Mouse (Mus musculus) limb, embryonic 11.5 days (tissue): ENCODE measurements at regions not wholly inside any gene's neighbourhood (a gene's known extent, or its start where the extent isn't known, plus 50 kb on each side); places are given as distances from the start of the nearest gene placed in this dataset.

Experiments used
- ATAC-seq: fragments of 200-750 bp; cut with Nextera tagmentation; 2 replicates; pipeline ENCODE4 v1.8.0; 2017; ENCODE audit warnings: low read depth; ENCODE audit not compliant: insufficient number of reproducible peaks, low FRiP score, low TSS enrichment
- DNase-seq: peaks from one replicate; pipeline ENCODE4 v3.0.0-alpha.2; 2015; ENCODE audit warnings: low spot score
- H3K27ac ChIP-seq: fragments of 300-500 bp; sonication (generic); replicated peaks from 2 replicates; pipeline ENCODE4 v1.5.1; 2014; ENCODE audit warnings: low read depth, mild to moderate bottlenecking, low read length
- H3K27me3 ChIP-seq: fragments of 300-500 bp; sonication (generic); 2 replicates; pipeline ENCODE4 v1.6.1; 2014; ENCODE audit warnings: mild to moderate bottlenecking, low read length, mixed read lengths; ENCODE audit not compliant: control insufficient read depth, insufficient read depth
- H3K36me3 ChIP-seq: fragments of 300-500 bp; sonication (generic); 2 replicates; pipeline ENCODE4 v1.6.1; 2014; ENCODE audit warnings: mild to moderate bottlenecking, low read length, moderate library complexity, mixed read lengths; ENCODE audit not compliant: control insufficient read depth, insufficient read depth
- H3K4me1 ChIP-seq: fragments of 300-500 bp; sonication (generic); 2 replicates; pipeline ENCODE4 v1.6.1; 2014; ENCODE audit warnings: low read length, mixed read lengths; ENCODE audit not compliant: control insufficient read depth, insufficient read depth
- H3K4me2 ChIP-seq: fragments of 300-500 bp; sonication (generic); 2 replicates; pipeline ENCODE4 v1.6.1; 2014; ENCODE audit warnings: low read depth, mild to moderate bottlenecking, moderate library complexity; ENCODE audit not compliant: severe bottlenecking
- H3K4me3 ChIP-seq: fragments of 300-500 bp; sonication (generic); 2 replicates; pipeline ENCODE4 v1.5.1; 2014; ENCODE audit warnings: low read depth, low read length
- H3K9ac ChIP-seq: fragments of 300-500 bp; sonication (generic); 2 replicates; pipeline ENCODE4 v1.6.1; 2014; ENCODE audit warnings: mild to moderate bottlenecking, low read length
- H3K9me3 ChIP-seq: fragments of 300-500 bp; sonication (generic); 2 replicates; pipeline ENCODE4 v1.6.1; 2016; ENCODE audit warnings: low read length; ENCODE audit not compliant: control insufficient read depth
- WGBS: fragments of 180-500 bp; shearing (Covaris S2); extraction: QIAGEN DNeasy Blood & Tissue Kit; methylation state at CpG from one replicate; pipeline ENCODE4 v1.1.7; 2014; 5-methylcytosine and 5-hydroxymethylcytosine counted together

DNA sequence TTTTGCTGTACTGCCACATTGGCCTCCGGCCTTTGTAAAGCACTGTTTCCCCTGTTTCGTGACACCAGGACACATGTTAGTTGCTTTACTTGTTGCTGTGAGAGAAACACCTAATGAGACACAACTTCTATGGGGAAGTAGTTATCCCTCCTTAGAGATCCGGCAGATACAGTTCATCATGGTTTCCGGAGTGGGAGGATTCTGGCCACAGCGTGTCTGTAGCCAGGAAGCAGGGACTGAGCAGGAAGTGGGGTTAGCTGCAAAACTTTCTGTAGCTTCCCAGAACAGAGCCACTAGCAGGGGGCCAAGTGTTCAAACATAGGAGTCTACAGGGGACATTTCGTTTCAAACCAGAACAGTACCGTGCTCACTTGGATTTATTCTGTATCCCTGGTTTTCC lies 88.2 kb downstream of the Emp1 start:
- no peak for DNase-seq

DNA sequence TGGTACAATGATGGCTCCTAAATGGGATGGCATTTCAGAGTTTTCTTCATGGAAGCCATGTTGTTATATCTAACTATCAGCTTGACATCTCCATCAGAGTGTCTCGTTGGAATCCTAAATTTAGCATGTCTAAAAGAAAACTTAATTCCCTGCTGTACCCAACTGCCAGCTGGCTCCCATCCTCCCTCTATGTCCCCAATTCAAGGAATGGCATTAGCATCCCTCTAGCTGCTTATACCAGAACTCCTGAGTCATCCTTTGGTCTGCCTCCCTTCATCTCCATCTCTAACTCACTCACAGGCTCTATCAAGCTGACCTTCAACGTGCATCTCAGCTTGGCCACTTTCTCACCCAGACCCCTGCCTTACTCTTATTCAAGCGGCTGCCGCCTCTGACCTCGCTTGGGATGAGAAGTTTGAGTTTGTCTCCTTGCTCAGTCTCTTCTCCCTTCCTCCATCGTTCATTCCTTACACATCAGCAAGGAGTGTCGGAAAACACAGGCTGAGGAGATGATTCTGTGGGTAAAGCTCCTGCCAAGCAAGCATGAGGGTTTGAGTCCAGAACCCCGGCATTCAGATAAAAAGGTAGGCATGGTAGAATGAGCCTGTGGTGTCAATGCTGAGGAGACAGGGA lies 88.9 kb downstream of the Emp1 start:
- H3K9ac ChIP-seq = no peak overlapping the region
- no peaks in the 10 kb centered on the region for H3K4me1 ChIP-seq
- H3K27ac ChIP-seq = no peak overlapping the region
- ATAC-seq (no peak), DNase-seq (no peak)
- no peaks in the 10 kb centered on the region for H3K36me3 ChIP-seq
- H3K4me2 ChIP-seq = no peak overlapping the region
- H3K27me3 ChIP-seq = no peaks in the 10 kb centered on the region
- no peak overlapping the region for H3K4me3 ChIP-seq
- WGBS = 88% methylated on average over 8 of the region's 8 CpGs
- no peaks in the 10 kb centered on the region for H3K9me3 ChIP-seq

More for the DNA sequence above, 88.2 kb downstream of the Emp1 start:
- ATAC-seq = no peak
- Histone ChIP-seq H3K4me1 (no peaks in the 10 kb centered on the region), H3K4me3 (no peak overlapping the region), H3K27me3 (no peaks in the 10 kb centered on the region), H3K36me3 (no peaks in the 10 kb centered on the region), H3K9me3 (no peaks in the 10 kb centered on the region), H3K27ac (no peak overlapping the region), H3K9ac (no peak overlapping the region), H3K4me2 (no peak overlapping the region)
- WGBS = 89% methylated on average over 7 of the region's 7 CpGs

DNA sequence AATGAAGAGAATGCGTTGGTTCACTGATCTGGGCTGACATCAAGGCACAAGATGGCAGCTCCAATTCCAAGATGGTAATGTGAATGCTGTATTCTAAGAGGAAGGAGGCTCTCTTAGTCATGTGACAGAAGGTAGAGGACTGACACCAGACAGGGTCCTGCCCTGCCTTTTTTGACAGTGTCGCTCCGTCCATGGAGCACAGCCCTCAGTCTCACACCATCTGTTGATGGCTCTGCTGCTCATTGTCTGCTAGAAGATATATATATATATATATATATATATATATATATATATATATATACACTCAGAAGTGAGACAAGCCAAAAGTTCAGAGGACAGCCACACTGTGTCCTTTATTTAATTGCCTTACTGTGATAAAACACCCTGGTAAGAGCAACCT lies 90.7 kb downstream of the Emp1 start:
- H3K4me3 ChIP-seq = no peak overlapping the region
- H3K36me3 ChIP-seq = no peaks in the 10 kb centered on the region
- no peaks in the 10 kb centered on the region for H3K4me1 ChIP-seq
- WGBS = 90% methylated on average over 3 of the region's 3 CpGs
- no peak for ATAC-seq
- no peaks in the 10 kb centered on the region for H3K27me3 ChIP-seq
- no peaks in the 10 kb centered on the region for H3K9me3 ChIP-seq
- no peak for DNase-seq
- no peak overlapping the region for H3K4me2 ChIP-seq
- no peak overlapping the region for H3K27ac ChIP-seq
- no peak overlapping the region for H3K9ac ChIP-seq

GRCm38 (mm10) chr6:135472495-135472894 lies 110.2 kb downstream of the Emp1 start:
- Histone ChIP-seq H3K4me1 (no peaks in the 10 kb centered on the region), H3K9me3 (no peaks in the 10 kb centered on the region), H3K27ac (no peak overlapping the region), H3K36me3 (no peaks in the 10 kb centered on the region), H3K27me3 (no peaks in the 10 kb centered on the region), H3K9ac (no peak overlapping the region), H3K4me3 (no peak overlapping the region), H3K4me2 (no peak overlapping the region)
- WGBS = 38% methylated on average over 6 of the region's 6 CpGs
- ATAC-seq (no peak), DNase-seq (no peak)

GRCm38 (mm10) chr6:135473146-135473545 lies 110.8 kb downstream of the Emp1 start:
- WGBS = 90% methylated on average over 4 of the region's 4 CpGs
- no peak for DNase-seq
- no peaks in the 10 kb centered on the region for H3K9me3 ChIP-seq

DNA sequence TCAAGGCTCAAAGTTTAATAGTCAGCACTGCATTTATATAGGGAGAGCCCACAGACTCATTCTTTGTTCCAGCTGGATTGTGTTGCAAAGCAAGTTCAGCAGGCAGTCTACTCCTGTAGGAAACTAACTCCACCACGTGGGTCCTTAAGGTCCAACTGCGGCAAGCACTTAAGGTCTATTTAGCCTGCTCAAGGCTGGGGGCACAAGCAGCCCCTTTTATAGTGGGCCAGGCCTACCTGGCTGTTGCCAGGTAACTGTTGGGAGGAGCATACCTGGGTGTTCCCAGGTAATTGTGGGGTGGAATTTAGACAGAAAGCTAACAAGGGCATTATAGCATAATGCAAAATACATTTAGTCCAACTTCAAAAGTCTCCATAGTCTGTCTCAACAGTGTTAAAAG lies 126.5 kb downstream of the Emp1 start:
- Histone ChIP-seq H3K9ac (no peak overlapping the region), H3K27me3 (no peaks in the 10 kb centered on the region), H3K36me3 (no peaks in the 10 kb centered on the region), H3K9me3 (no peaks in the 10 kb centered on the region), H3K4me3 (no peak overlapping the region), H3K4me1 (no peaks in the 10 kb centered on the region), H3K4me2 (no peak overlapping the region), H3K27ac (no peak overlapping the region)
- 64% methylated on average over 2 of the region's 2 CpGs for WGBS
- ATAC-seq (no peak), DNase-seq (no peak)

More at GRCm38 (mm10) chr6:135473146-135473545, 110.8 kb downstream of the Emp1 start:
- Histone ChIP-seq H3K4me1 (no peaks in the 10 kb centered on the region), H3K27me3 (no peaks in the 10 kb centered on the region), H3K4me2 (no peak overlapping the region), H3K4me3 (no peak overlapping the region), H3K36me3 (no peaks in the 10 kb centered on the region), H3K9ac (no peak overlapping the region), H3K27ac (no peak overlapping the region)
- no peak for ATAC-seq

DNA sequence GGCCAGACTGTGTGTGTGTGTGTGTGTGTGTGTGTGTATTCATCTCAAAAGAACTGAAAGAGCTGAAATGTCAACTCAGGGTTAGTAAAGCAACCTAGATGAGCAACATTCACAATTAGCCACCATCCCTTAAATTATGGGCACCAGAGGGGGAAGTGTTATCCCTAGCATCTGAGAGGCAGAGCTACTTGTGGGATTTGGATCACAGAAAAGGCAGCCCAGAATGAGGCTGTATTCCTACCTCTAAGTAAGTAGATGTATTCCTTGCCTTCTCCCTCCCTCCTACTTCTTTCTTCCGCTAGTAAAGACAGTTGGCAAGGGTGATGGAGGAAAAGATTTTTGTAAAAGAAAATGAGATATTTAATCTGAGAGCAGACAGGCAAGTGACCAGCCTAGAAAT lies 131.6 kb downstream of the Emp1 start:
- Histone ChIP-seq H3K4me3 (no peak overlapping the region), H3K4me1 (no peaks in the 10 kb centered on the region), H3K4me2 (no peak overlapping the region), H3K27ac (no peak overlapping the region), H3K9me3 (no peaks in the 10 kb centered on the region), H3K36me3 (no peaks in the 10 kb centered on the region), H3K9ac (no peak overlapping the region), H3K27me3 (no peaks in the 10 kb centered on the region)
- DNase-seq = no peak
- 92% methylated on average over 1 of the region's 1 CpGs for WGBS
- ATAC-seq = no peak

DNA sequence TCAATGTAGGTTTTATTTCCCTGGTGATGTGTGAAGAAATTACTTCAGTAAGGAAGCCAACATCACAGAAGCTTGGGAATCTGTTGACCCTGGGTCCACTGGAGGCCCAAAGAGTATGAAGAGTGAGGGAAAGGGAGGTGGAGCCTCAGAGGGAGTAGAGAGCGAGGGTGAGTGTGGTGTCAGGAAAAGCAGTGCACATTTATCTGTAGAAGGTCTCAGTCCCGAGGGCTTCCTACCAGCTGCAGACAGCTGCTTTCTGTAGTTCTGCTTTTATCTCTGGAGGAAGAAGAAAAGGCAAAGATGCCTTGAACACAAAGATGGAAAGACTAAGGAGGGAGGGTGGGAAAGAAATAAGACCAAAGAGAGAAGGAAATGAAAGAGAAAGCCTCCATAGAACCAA lies 133.5 kb downstream of the Emp1 start:
- WGBS = 84% methylated on average over 2 of the region's 2 CpGs
- DNase-seq (no peak), ATAC-seq (no peak)
- Histone ChIP-seq H3K4me2 (no peak overlapping the region), H3K27ac (no peak overlapping the region), H3K9me3 (no peaks in the 10 kb centered on the region), H3K9ac (no peak overlapping the region), H3K36me3 (no peaks in the 10 kb centered on the region), H3K27me3 (no peaks in the 10 kb centered on the region), H3K4me3 (no peak overlapping the region), H3K4me1 (no peaks in the 10 kb centered on the region)

DNA sequence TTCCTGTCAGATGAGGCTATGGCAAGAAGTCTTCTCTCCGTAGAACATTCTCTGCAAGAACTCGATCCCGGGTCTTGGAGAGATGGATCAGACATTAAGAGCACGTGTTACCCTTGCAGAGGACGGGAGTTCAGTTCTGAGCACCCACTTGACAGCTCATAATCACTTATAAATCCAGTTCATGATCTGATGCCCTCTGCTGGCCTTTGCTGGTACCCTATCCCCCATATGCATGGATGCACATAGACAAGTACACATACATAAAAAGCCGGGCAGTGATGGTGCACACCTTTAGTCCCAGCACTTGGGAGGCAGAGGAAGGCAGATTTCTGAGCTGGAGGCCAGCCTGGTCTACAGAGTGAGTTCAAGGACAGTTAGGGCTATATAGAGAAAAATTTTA lies 136.2 kb downstream of the Emp1 start:
- Histone ChIP-seq H3K4me1 (no peaks in the 10 kb centered on the region), H3K36me3 (no peaks in the 10 kb centered on the region), H3K9ac (no peak overlapping the region), H3K4me3 (no peak overlapping the region), H3K27me3 (no peaks in the 10 kb centered on the region), H3K9me3 (no peaks in the 10 kb centered on the region), H3K4me2 (no peak overlapping the region), H3K27ac (no peak overlapping the region)
- DNase-seq (peak; percentile 23), ATAC-seq (no peak)
- WGBS = 93% methylated on average over 6 of the region's 6 CpGs
